Mouse (Mus musculus) left cerebral cortex, adult 8-10 months (tissue): Measurements from ENCODE around the gene Adora1. TPM values are rescaled to one million over a fixed set of nuclear protein-coding genes. Genes with fewer than 3 reads are reported as not detected.

ENCODE experiments used
- DNase-seq, 2 experiments: peaks; one replicate each; pipeline ENCODE4 v3.0.0; 2022; ENCODE audit warnings: low spot score in 2 of 2
- total RNA-seq, 4 experiments: library from RNA; stranded (reverse); gene quantifications; 2 replicates each; pipeline ENCODE4 v1.2.4; 2022

The Adora1 gene
- total RNA-seq, 4 experiments from 2014 or later, result 153 to 168 (median 165) TPM

DNA sequence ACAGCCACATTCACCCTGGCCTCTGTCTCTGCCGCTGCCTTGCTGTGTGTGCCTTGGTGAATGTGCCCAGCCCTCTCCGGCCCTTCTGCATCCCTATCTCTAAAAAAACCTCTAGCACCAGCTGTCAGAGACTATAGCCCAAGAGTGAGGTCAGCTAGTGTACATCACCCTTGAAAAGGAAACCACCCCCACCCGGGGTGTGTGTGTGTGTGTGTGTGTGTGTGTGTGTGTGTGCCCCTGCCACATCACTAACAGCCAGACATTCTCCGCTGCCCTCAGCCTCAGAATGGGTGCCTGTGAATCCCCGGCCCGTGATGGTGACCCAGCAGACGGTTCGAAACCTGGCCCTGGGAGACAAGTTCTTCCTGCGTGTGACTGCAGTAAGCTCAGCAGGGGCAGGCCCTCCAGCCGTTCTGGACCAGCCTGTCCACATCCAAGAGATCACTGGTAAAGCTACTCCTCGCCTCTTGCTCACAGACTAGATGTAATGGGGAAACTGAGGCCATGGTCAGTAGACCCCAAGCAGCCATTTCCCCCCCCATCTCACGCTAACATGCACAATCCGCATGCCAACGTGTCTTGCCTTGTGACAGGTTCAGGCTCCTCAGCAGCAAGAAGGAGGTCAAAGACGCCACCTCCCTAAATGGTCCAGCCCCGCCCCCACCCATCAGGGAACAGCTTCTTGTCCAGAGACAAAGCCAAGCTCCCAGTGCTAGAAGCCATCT is 40.8 kb downstream of the Adora1 start:
- no peak for DNase-seq

DNA sequence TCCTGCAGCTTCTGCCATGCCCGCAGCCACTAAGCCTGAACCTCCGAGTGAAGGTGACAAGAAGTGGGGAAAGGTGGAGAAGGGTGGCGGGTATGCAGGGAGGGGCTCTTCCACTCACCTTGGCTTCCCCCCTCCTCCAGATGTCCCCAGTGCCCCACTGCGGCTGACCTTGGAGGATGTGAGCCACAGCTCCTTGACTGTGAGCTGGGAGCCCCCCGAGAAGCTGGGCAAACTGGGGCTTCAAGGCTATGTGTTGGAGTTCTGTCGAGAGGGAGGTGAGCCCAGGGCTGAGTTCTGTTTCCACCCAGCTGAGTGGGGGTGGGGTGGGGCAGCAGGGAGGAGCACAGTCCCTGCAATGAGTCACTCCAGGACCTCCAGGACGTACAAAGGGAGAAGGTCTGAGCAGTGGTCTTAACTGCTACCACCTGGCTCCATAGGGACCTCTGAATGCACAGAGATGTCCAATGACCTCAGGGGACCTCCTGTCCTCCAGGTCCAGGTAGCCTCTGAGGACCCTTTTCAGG is 41.5 kb downstream of the Adora1 start:
- DNase-seq, result no peak

DNA sequence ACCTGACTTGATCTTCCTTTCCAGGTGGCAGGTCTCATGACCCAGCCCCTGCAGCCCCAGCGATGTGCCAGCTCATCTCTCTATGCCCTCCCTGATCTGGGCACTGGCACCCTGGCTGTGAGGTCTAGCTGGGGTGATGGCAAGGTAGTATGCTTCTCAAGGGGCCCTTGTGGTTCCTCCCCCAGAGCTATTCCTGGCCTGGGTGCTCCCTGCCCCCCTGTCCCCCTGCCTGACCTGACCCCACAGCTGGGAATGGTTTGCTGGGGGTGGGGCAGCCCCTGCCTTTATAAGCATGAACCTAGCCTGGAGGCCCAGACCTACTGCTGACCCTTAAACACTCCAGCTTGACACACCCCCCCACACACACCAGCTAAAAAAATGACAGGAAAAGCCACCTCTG is 42.1 kb downstream of the Adora1 start, which contains the start of gene Mybph:
Mybph (plus strand) TSS at position 323 of the 400 bp plus-strand sequence.
- no peak for DNase-seq

DNA sequence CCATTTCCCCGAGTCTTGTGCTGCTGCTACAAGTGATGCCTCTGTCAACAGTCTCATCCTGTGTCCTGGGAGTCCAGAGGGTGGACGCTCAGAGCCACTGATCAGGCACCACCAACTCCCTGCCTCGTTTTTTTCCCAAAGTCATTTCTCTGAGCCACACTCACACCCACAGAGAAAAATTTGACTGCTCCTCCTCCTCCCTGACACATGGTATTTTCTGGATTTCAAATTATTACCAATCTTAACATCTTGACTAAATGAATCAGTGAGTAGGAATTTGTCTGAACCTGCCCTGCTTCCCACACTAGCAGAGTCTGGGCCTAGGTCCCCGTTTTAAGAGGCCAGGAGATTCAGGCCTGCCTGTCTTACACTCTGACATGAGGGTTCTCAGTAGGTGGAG is 43.2 kb downstream of the Adora1 start:
- DNase-seq, result no peak

DNA sequence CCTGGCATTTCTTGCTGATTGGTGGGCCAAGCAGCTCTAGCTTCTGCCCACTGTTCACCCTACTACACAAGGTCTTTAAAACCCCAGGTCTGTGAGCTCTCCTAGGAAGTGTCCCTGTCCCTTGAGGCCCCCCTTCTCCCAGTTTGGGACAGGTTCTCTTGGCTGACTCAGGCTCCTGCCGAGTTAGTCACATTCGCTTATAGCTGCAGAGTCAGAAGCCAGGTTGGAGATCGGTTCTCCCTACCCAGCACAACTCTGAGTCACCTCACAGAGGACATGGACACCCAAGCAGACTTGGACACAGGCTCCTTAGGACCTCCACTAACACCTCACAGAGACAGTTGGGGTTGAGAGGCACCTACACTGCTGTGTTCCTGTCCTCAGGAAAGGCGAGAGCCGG is 44.0 kb downstream of the Adora1 start:
- DNase-seq, result no peak

DNA sequence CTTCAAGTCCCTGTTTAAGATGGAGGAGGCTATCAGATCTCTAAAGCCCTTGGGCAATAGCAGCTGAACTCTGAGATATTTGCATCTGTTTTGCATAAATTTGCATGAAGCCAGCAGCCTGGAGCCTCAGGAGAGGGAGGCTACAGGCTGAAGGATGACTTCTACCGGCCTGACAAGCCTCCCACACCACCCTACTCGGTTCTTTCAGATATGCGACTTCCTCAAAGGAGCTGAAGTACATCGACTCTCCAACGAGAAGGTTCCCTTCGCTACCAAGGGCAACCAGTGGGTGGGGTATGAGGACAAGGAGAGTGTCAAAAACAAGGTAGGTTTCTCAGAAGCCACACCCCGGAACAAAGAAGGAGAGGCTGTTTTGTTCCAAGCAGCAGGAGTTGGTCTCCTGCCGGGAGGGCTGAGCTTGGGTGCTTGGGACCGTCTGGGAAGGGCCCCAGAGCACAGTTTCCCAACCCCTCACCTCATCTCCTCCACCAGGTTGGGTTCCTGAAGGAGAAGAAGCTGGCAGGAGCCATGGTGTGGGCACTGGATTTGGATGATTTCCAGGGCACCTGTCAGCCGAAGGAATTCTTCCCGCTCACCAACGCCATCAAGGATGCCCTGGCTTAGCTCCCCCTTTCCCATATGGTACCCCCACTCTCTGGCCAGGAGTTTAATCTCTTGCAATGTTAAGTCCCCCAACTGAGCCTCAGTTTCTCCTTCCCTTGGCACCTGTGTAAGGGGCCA is 46.1 kb downstream of the Adora1 start:
- DNase-seq, result no peak

DNA sequence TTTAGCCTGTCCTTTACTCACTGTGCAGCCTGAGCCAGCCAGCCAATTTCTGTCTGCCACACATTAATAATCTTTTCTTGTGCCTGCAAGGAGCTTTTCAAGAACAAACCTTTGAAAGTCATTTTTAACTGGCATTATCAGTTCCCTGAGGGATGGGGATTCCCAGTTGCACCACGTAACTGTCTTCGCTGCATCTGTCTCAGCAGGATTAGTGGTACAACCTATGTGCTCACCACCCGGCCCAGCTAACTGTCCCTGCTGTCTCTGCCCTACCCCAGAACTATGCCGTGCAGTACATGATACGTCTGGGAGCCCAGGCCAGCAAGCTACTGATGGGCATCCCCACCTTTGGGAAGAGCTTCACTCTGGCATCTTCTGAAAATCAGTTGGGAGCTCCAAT is 47.0 kb downstream of the Adora1 start:
- no peak for DNase-seq

DNA sequence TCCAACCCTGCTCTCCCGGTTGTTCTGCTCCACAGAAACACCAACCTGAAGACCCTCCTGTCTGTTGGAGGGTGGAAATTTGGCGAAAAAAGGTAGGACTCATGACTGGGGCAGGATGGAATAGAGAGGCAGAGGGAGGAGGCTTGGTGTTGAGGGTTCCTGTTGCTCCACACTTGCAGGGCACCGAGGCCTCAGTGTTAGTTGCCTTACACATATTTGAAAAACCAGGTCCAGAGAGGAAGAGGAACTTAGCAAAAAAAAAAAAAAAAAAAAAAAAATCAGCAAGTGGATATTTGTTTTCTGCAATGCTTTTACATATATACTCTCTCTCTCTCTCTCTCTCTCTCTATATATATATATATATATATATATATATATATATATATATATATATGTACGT is 51.1 kb downstream of the Adora1 start:
- DNase-seq, result no peak

DNA sequence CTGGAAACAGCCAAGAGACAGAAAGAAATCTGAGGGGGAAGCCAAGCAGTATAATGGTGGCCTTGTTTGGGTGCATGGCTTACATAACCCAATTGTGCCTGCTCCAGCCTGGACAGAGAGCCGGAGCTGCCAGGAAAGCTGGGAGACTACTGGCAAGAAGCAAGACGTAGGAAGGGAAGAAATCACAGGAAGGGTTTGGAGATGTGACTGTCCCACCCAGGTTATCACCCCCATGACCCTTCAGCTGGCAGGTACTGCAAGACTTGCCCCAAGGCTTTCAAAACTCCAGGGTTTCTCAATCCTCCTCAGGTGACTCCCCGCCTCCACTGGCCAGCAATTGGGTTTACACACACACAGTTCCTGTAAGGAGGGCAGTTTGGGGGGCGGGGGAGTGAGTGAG is 53.2 kb downstream of the Adora1 start, which contains the start of gene Chil1:
Chil1 (plus strand) TSS at position 152 of the 400 bp plus-strand sequence.
- DNase-seq, result no peak

DNA sequence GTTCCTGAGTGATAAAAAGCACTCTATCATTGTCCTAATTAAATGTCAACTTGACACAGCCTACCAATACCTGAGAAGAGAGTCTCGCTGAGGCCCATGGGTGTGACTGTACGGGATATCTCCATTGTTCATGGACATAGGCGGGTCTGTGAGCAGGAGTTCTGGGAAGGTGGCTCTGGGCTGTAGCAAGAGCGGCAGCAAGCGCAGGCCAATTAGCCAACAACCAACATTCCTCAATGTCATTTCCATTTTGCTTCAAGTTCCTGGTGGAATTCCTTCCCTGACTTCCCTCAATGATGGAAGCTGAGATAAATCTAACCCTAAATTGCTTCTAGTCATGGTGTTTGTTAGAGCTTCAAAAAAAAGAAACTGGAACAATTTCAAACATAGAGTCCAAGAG is 57.3 kb downstream of the Adora1 start:
- DNase-seq, result no peak

DNA sequence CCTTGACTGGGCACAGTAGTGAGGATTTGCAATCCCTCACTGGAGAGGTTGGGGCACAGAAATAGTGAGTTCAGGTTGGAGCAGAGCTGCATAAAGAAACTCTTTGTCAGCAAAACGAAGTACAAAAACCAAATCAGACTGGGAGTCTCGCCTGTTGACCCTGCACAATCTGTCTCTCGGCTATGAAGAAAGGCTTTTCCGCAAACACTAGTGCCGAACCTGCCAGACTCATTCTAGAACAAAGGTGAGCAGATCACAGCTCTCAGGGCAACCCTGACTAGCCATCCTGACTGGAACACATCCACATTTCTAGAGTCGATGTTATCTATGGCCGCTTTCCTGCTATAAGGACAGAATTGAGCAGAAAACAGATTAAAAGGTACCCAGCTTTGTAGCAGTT is 62.1 kb downstream of the Adora1 start:
- DNase-seq, result no peak

DNA sequence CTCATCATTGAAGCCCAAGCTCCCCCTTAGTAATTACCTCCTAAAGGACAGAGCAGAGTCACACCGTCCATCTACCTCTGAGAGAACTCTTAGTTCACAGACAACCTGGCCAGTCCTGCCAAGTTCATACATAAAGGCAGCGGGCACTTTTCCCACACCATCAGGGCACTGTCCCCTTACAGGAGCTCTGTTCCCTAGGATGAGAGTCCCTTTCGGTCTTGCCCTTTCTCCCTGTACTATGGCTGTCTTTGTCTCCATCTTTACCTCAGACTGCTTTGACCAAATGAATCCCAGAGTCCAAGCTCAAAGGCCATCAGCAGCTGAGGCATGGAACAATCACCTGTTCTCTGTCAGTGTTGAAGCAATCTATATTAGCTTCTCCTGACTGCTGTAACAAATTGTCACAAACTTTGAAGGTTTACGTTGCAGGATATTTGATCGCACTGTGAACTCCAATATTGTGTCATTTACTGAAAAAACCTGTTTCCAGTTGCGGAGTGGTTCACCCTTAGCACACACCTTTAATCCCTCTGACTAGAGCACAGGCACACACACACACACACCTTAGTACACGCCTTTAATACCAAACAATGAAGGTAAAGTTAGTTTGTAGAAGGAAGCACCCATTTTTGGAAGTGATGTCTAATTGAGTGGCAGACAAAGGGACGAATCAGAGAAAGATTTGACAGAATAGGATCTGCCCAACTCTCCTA is 66.1 kb downstream of the Adora1 start:
- no peak for DNase-seq

DNA sequence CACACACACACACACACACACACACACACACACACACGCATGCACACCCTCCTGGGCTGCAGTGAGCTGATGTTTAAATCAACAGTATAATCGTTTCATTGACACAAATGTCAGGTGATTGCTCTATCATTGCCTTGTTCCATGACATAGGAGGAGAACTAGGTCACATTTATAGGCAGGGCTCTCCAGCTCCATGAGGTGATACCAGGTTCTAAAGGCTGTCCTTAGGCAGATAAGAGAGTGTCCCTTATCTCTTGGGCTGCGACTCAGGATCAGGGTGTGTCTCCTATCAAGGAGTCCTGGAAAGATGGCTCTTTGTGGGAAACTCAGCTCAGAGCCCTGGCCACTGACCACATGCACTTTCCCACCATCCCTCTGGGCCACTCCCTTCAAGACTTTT is 66.7 kb downstream of the Adora1 start:
- DNase-seq, result no peak

DNA sequence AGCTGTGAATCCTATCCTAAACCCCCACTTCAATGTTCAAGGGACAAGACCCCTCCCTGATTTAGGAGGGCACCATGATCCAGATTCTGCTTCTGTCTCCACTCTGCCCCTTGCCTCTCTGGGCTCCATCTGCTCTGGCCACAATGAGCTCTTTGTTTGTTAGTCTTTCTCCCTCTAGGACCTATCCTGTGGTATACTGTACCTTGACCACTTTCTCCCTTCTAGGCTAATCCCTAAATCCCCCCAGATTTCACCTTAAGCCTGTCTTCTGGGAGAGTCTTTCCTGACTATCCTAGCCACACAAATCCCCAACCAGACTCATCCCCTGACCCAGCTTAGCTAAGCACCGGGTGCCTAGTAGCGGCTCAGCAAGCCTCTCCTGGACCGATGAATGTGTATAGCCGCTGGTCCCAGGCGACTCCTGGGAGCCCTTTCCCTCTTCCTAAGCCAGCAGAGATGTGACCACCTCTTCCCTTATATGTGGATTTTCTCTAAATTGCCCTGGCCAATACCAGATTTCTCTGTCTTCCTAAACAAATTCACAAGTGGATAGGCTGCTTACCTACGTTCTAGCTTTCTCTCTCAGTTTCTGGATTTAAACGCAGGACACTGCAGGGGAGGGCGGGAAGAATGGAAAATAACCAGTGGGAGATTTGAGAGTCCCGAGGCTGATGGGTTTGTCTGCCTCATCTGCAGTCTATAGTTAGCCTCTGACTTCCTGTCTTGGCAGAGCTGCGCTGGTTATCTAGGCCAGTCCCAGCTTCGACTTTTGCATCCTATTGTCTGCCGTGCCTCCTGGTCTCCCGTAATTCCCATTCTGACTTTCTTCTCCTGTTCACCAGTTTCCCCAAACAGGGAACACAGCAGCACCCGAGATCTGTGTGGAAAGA is 67.6 kb downstream of the Adora1 start:
- DNase-seq, result no peak

DNA sequence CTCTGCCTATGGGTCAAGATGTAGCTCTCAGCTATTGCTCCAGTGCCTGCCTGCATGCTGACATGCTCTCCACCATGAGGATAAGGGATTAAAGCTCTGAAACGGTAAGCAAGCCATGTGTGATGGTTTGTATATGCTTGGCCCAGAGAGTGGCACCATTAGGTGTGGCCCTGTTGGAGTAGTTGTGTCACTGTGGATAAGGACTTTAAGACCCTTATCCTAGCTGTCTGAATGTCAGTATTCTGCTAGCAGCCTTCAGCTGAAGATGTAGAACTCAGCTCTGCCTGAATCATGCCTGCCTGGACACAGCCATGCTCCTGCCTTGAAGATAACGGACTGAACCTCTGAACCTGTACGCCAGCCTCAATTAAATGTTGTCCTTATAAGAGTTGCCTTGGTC is 68.7 kb downstream of the Adora1 start:
- DNase-seq, result no peak

DNA sequence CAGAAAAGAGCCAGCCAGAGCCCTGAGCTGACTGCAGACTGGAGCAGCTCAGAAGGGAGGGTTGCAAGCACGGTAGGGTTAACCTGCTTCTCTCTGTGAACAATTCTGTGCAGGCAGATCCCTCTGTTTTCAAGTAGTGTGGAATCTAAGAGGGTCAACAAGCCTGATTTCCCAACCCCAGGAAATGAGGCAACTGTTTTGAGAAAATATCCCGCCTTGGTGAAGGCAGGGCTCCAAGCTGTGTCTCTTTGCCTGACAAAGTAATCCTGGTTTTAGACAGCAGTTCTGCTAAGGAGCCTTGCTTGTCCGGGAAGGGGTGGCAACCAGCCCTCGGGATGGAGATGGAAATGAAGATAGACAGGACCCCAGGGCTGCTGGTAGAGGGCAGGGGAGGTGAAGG is 70.8 kb downstream of the Adora1 start:
- DNase-seq, result no peak

DNA sequence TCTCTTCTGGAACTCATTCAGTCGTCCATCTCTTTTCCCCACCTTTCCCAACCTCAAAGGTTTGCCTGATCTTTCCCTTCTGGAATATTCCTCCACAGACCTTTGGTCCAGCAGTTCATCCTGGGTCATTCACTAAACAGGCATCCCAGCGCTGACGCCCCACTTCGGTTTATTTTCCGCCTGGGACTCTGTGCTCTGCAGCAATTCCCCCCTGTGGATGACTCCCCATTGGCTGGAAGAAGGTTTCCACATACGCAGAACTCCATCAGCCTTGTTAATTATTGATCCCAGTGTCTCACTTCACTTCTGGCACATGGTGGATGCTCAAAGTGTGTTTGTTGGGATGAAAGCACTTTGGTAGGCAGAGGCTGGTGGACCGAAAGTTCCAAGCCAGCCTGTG is 71.8 kb downstream of the Adora1 start:
- no peak for DNase-seq

DNA sequence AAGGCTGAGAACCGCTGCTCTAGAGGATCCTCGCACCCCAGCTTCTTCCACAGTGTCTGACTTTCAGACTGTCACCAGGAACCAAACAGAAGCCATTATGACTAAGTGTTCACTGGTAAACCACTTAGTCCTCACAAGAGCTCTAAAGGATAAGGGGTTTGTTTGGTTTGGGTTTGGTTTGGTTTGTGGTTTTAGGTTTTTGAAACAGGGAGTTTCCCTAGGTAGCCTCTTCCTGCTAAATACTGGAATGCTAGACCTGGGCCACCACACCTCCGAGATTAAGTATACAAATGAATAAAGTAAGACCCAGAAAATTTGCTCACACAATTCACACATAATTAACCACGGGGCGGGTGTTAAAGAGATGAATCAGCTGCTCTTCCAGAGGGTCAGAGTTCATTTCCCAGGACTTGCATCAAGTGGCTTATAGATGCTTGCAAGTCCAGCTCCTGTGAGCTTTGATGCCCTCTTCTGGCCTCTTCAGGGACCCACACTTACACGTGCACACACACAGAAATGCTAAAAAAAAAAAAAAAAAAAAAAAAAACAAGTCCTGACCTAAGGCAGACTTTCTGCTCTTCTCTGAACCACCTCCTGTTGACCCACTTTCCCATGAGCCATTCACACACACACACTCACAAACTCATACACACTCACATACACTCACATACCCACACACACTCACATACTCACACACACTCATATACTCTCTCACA is 72.6 kb downstream of the Adora1 start:
- DNase-seq, result no peak

DNA sequence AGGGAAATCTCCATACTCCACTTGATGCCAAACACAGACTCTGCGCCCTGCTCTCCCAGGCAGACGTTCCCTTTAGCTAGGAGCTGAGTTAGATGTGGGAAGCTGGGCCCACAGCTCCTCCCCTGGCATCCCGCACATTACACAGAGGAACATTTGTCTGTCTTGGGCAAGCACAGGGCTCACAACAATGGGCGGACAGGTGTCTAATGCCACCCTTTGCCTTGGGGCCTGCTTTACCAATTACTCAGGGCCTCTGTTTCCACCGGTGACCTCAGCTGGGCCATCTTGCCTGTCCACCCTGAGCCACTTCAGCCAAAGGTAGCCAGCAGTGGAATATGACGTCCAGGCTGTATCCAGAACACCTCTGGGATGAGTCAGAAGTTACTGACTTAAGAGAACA is 73.8 kb downstream of the Adora1 start:
- DNase-seq, result no peak

DNA sequence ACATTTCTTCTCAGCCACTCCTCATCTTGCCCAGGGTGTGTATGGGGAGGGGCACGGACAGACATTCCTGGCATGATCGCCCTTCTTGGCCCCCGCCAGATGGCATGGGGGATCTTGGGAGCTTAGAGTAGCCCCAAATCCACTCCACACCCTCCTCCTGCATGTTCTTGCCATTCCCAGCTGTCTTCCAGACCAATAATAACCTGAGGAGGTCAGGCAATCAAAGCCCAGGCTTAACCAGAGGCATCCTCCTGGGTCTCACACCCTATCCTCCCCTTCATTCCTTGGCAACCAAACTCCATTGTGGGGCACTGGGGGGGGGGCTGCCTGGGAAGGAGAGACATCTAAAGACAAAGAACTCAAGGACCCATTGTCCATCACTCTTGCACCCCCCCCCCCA is 74.8 kb downstream of the Adora1 start:
- DNase-seq, result no peak
